Mouse (Mus musculus) hindbrain, embryonic 13.5 days (tissue): Measurements from ENCODE around the gene Btc. TPM values are rescaled to one million over a fixed set of nuclear protein-coding genes. Genes with fewer than 3 reads are reported as not detected.
A peak's percentile ranks its signal among the peaks of the same experiment; 100 is the strongest.

Experiments used
- ATAC-seq: fragments of 200-750 bp; cut with Nextera tagmentation; 2 replicates; pipeline ENCODE4 v1.8.0; 2017; ENCODE audit warnings: moderate TSS enrichment; ENCODE audit not compliant: low FRiP score
- H3K27ac ChIP-seq: fragments of 300-500 bp; sonication (generic); 2 replicates; pipeline ENCODE4 v1.5.1; 2015; ENCODE audit warnings: inconsistent platforms, mild to moderate bottlenecking, moderate library complexity
- H3K27me3 ChIP-seq: fragments of 300-500 bp; sonication (generic); 2 replicates; pipeline ENCODE4 v1.6.1; 2015; ENCODE audit warnings: mild to moderate bottlenecking, inconsistent platforms
- H3K36me3 ChIP-seq: fragments of 300-500 bp; sonication (generic); 2 replicates; pipeline ENCODE4 v1.6.1; 2015; ENCODE audit warnings: mild to moderate bottlenecking, inconsistent platforms
- H3K4me1 ChIP-seq: fragments of 300-500 bp; sonication (generic); replicated peaks from 2 replicates; pipeline ENCODE4 v1.6.1; 2015; ENCODE audit warnings: inconsistent platforms
- H3K4me2 ChIP-seq: fragments of 300-500 bp; sonication (generic); 2 replicates; pipeline ENCODE4 v1.6.1; 2015; ENCODE audit warnings: inconsistent platforms, mild to moderate bottlenecking, moderate library complexity
- H3K4me3 ChIP-seq: fragments of 300-500 bp; sonication (generic); 2 replicates; pipeline ENCODE4 v1.5.1; 2015; ENCODE audit warnings: mild to moderate bottlenecking, inconsistent platforms
- H3K9ac ChIP-seq: fragments of 300-500 bp; sonication (generic); 2 replicates; pipeline ENCODE4 v1.6.1; 2015; ENCODE audit warnings: mild to moderate bottlenecking, inconsistent platforms
- H3K9me3 ChIP-seq: fragments of 300-500 bp; sonication (generic); 2 replicates; pipeline ENCODE4 v1.6.1; 2016; ENCODE audit warnings: inconsistent platforms
- WGBS: fragments of 180-500 bp; shearing (Covaris S2); methylation state at CpG from one replicate; pipeline ENCODE4 v1.1.7; 2015; 5-methylcytosine and 5-hydroxymethylcytosine counted together
- polyA plus RNA-seq: library from polyadenylated mRNA; unstranded; fragments of >200 nt; fragmentation: Nextera tagmentation; extraction: Ambion mirVana; gene quantifications from 2 replicates; pipeline ENCODE4 v1.2.1, GENCODE M21; 2015

Btc gene
- polyA plus RNA-seq = not detected in 2 replicates

- peak within 1 kb of the TSS; percentile 53 for H3K9ac ChIP-seq
- no peak within 1 kb of the TSS for H3K27ac ChIP-seq
- WGBS = 24% methylated on average over 19 of the region's 19 CpGs
- peak within 1 kb of the TSS; percentile 28 for H3K4me3 ChIP-seq
- H3K36me3 ChIP-seq = no peaks in the 10 kb centered on the region
- peaks cover 8% of the 10 kb centered on the region; the same call in 1 of the 2 replicates for H3K4me1 ChIP-seq
- H3K4me2 ChIP-seq = peak within 1 kb of the TSS; percentile 50
- H3K27me3 ChIP-seq = peaks cover 4% of the 10 kb centered on the region; the same call in 1 of the 2 replicates
- 0 out of 2 replicates have a peak, but pooled peaks have one; percentile 43 for ATAC-seq
- no peaks in the 10 kb centered on the region for H3K9me3 ChIP-seq
These were observed at the start of gene Btc for GRCm38 (mm10) chr5:91402339-91403211. Btc (minus strand) TSS chr5:91402994.

GRCm38 (mm10) chr5:91444981-91445517 lies 42.3 kb upstream of the Btc start:
- Histone ChIP-seq H3K4me2 (no peak overlapping the region), H3K9ac (no peak overlapping the region), H3K4me1 (no peaks in the 10 kb centered on the region; the same call in 1 of the 2 replicates), H3K36me3 (no peaks in the 10 kb centered on the region), H3K4me3 (no peak overlapping the region), H3K27ac (no peak overlapping the region), H3K27me3 (no peaks in the 10 kb centered on the region), H3K9me3 (no peaks in the 10 kb centered on the region)
- peak; percentile 86 for ATAC-seq
- WGBS = 26% methylated on average over 3 of the region's 3 CpGs

GRCm38 (mm10) chr5:91436563-91436962 lies 33.8 kb upstream of the Btc start:
- H3K4me3 ChIP-seq = no peak overlapping the region
- H3K27ac ChIP-seq = no peak overlapping the region
- H3K9ac ChIP-seq = no peak overlapping the region
- no peak overlapping the region for H3K4me2 ChIP-seq
- ATAC-seq = no peak
- H3K27me3 ChIP-seq = no peaks in the 10 kb centered on the region
- H3K36me3 ChIP-seq = no peaks in the 10 kb centered on the region
- no peaks in the 10 kb centered on the region for H3K9me3 ChIP-seq
- no peaks in the 10 kb centered on the region for H3K4me1 ChIP-seq
- 53% methylated on average over 6 of the region's 6 CpGs for WGBS

- no peak overlapping the region for H3K9ac ChIP-seq
- H3K36me3 ChIP-seq = no peaks in the 10 kb centered on the region
- WGBS = 74% methylated on average over 6 of the region's 6 CpGs
- H3K27me3 ChIP-seq = no peaks in the 10 kb centered on the region
- no peaks in the 10 kb centered on the region for H3K9me3 ChIP-seq
- H3K27ac ChIP-seq = no peak overlapping the region
- no peak overlapping the region for H3K4me3 ChIP-seq
- no peaks in the 10 kb centered on the region for H3K4me1 ChIP-seq
- ATAC-seq = 0 out of 2 replicates have a peak, but pooled peaks have one; percentile 22
- H3K4me2 ChIP-seq = no peak overlapping the region
These were observed 32.2 kb upstream of the Btc start for GRCm38 (mm10) chr5:91434723-91435658.

- no peaks in the 10 kb centered on the region for H3K9me3 ChIP-seq
- no peak overlapping the region for H3K4me2 ChIP-seq
- no peak overlapping the region for H3K27ac ChIP-seq
- no peaks in the 10 kb centered on the region for H3K27me3 ChIP-seq
- no peak overlapping the region for H3K9ac ChIP-seq
- WGBS = 44% methylated on average over 8 of the region's 8 CpGs
- H3K4me3 ChIP-seq = no peak overlapping the region
- no peaks in the 10 kb centered on the region for H3K36me3 ChIP-seq
- no peaks in the 10 kb centered on the region for H3K4me1 ChIP-seq
- ATAC-seq = no peak
These were observed 25.8 kb upstream of the Btc start for GRCm38 (mm10) chr5:91428547-91428946.

- no peak overlapping the region for H3K4me3 ChIP-seq
- no peak overlapping the region for H3K27ac ChIP-seq
- H3K4me1 ChIP-seq = no peaks in the 10 kb centered on the region
- WGBS = 86% methylated on average over 8 of the region's 8 CpGs
- H3K36me3 ChIP-seq = no peaks in the 10 kb centered on the region
- H3K9ac ChIP-seq = no peak overlapping the region
- no peak overlapping the region for H3K4me2 ChIP-seq
- H3K27me3 ChIP-seq = no peaks in the 10 kb centered on the region
- ATAC-seq = no peak
- no peaks in the 10 kb centered on the region for H3K9me3 ChIP-seq
These were observed 11.0 kb upstream of the Btc start for GRCm38 (mm10) chr5:91413814-91414213.

- 88% methylated on average over 5 of the region's 5 CpGs for WGBS
- no peak for ATAC-seq
These were observed 1.5 kb upstream of the Btc start for GRCm38 (mm10) chr5:91404263-91404662.

GRCm38 (mm10) chr5:91403281-91403680 lies 487 bp upstream of the Btc start:
- Histone ChIP-seq H3K4me2 (no peak overlapping the region), H3K27me3 (peaks cover 4% of the 10 kb centered on the region; the same call in 1 of the 2 replicates), H3K36me3 (no peaks in the 10 kb centered on the region), H3K27ac (no peak overlapping the region), H3K4me3 (no peak overlapping the region), H3K9ac (no peak overlapping the region), H3K9me3 (no peaks in the 10 kb centered on the region), H3K4me1 (peaks cover 8% of the 10 kb centered on the region; the same call in 1 of the 2 replicates)
- ATAC-seq = no peak
- WGBS = 84% methylated on average over 4 of the region's 4 CpGs

More at GRCm38 (mm10) chr5:91404263-91404662, 1.5 kb upstream of the Btc start:
- Histone ChIP-seq H3K4me2 (no peak overlapping the region), H3K4me1 (peaks cover 8% of the 10 kb centered on the region; the same call in 1 of the 2 replicates), H3K27me3 (peaks cover 4% of the 10 kb centered on the region; the same call in 1 of the 2 replicates), H3K4me3 (no peak overlapping the region), H3K9ac (no peak overlapping the region), H3K9me3 (no peaks in the 10 kb centered on the region), H3K36me3 (no peaks in the 10 kb centered on the region), H3K27ac (no peak overlapping the region)

GRCm38 (mm10) chr5:91400493-91401096 lies 2.2 kb downstream of the Btc start:
- peaks cover 4% of the 10 kb centered on the region; the same call in 1 of the 2 replicates for H3K27me3 ChIP-seq
- ATAC-seq = no peak
- no peak overlapping the region for H3K27ac ChIP-seq
- peaks cover 8% of the 10 kb centered on the region; the same call in 1 of the 2 replicates for H3K4me1 ChIP-seq
- H3K9ac ChIP-seq = no peak overlapping the region
- no peaks in the 10 kb centered on the region for H3K36me3 ChIP-seq
- no peaks in the 10 kb centered on the region for H3K9me3 ChIP-seq
- no peak overlapping the region for H3K4me2 ChIP-seq
- WGBS = 40% methylated on average over 2 of the region's 2 CpGs
- no peak overlapping the region for H3K4me3 ChIP-seq

GRCm38 (mm10) chr5:91375467-91375866 lies 27.3 kb downstream of the Btc start:
- no peaks in the 10 kb centered on the region for H3K4me1 ChIP-seq
- no peak overlapping the region for H3K27ac ChIP-seq
- no peak overlapping the region for H3K4me3 ChIP-seq
- no peaks in the 10 kb centered on the region for H3K27me3 ChIP-seq
- no peak overlapping the region for H3K9ac ChIP-seq
- 73% methylated on average over 2 of the region's 2 CpGs for WGBS
- ATAC-seq = no peak
- no peak overlapping the region for H3K4me2 ChIP-seq
- H3K36me3 ChIP-seq = no peaks in the 10 kb centered on the region
- H3K9me3 ChIP-seq = no peaks in the 10 kb centered on the region

- no peak for ATAC-seq
These were observed 34.7 kb downstream of the Btc start for GRCm38 (mm10) chr5:91368061-91368565.

More at GRCm38 (mm10) chr5:91368061-91368565, 34.7 kb downstream of the Btc start:
- H3K27ac ChIP-seq = no peak overlapping the region
- H3K9ac ChIP-seq = no peak overlapping the region
- no peaks in the 10 kb centered on the region for H3K36me3 ChIP-seq
- no peaks in the 10 kb centered on the region for H3K27me3 ChIP-seq
- H3K4me3 ChIP-seq = no peak overlapping the region
- no peaks in the 10 kb centered on the region for H3K4me1 ChIP-seq
- 91% methylated on average over 13 of the region's 13 CpGs for WGBS
- H3K9me3 ChIP-seq = no peaks in the 10 kb centered on the region
- H3K4me2 ChIP-seq = no peak overlapping the region
